Mouse (Mus musculus): Measurements from ENCODE around the gene Olfr1065. TPM values are rescaled to one million over a fixed set of nuclear protein-coding genes. Genes with fewer than 3 reads are reported as not detected.
"Not testable (repeated sequence)": the region's sequence is repeated elsewhere in the genome, so short reads cannot be mapped to it uniquely, and the experiment has no call there.

The Olfr1065 gene
- total RNA-seq (2012; rRNA removed) = not detected in 2 replicates

DNA sequence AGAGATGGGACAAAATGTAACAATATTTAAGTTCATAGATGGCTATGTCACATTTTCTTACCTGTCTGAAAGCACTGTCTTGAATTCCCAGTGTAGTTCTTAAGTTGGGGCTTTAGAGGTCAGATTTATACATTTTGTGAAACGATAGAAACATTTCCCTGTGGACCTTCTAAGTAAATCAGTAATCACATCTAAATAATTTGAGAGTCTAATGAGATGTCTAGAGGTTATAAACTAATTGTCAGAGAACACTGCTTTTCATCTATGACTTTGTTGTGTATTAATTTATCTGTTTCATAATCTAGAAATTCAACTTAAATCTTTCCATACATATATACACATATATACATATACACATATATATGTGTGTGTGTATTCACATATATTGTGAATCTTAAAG is at the start of gene Olfr1065:
Olfr1065 (minus strand) TSS at position 101 of the 400 bp plus-strand sequence.
- H3K27ac ChIP-seq (ENCODE audit: insufficient read depth, low read depth, low read length, poor library complexity, severe bottlenecking); DNase-seq (ENCODE audit: low read depth, low spot score); in situ Hi-C loops (cut with MboI; ENCODE audit: low sequenced_read_pairs in 2 of 2, unreplicated experiment in 2 of 2); H3K36me3 ChIP-seq (ENCODE audit: control insufficient read depth, insufficient read depth, low read length, poor library complexity, severe bottlenecking); H3K4me1 ChIP-seq (ENCODE audit: control insufficient read depth in 2 of 2, insufficient read depth in 2 of 2, low read length in 2 of 2, poor library complexity in 1 of 2); H3K4me3 ChIP-seq (ENCODE audit: insufficient read depth in 1 of 2, low read depth in 1 of 2, low read length in 2 of 2, poor library complexity in 1 of 2, severe bottlenecking in 1 of 2); H3K9ac ChIP-seq (ENCODE audit: insufficient read depth, low read depth, low read length, poor library complexity, severe bottlenecking); H3K9me3 ChIP-seq (ENCODE audit: control insufficient read depth, insufficient read depth, low read depth, low read length): not testable (repeated sequence)

DNA sequence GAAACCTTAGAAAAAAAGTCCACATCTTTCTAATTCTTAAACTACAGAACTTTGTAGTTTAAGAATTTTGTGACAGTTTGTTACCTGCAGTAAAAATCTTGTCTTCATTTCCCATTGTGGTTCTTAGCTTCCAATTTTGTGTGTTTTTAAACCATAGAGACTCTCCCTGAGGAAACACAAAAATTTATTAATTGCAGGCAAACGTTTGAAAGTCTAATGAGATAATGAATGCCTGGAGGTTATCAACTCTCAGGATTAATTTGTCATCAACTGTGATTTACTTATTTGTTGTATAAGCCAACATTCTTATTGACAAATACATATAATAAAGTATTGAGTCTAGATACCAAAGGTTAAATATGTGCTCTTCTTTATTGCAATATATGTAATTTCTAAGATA is 36.9 kb upstream of the Olfr1065 start, which contains the start of gene Olfr228:
Olfr228 (minus strand) TSS at position 101 of the 400 bp plus-strand sequence.
- no peak within 1 kb of the TSS for H3K9ac ChIP-seq (ENCODE audit: insufficient read depth, low read depth, low read length, poor library complexity, severe bottlenecking)
- H3K9me3 ChIP-seq (ENCODE audit: control insufficient read depth, insufficient read depth, low read depth, low read length) = no peaks in the 10 kb centered on the region
- TF ChIP-seq ZC3H11A (IDR thresholded peaks at IDR 0.05; ENCODE audit: borderline replicate concordance, low read depth, low read length) = no peak
- TF ChIP-seq MAFK (IDR thresholded peaks at IDR 0.05; ENCODE audit: insufficient read depth, low read depth, low read length) = no peak
- TF ChIP-seq CHD2 (IDR thresholded peaks at IDR 0.05; ENCODE audit: low read depth, low read length) = no peak
- TF ChIP-seq ZNF384 (IDR thresholded peaks at IDR 0.05; ENCODE audit: low read depth, low read length) = no peak
- no peak for TF ChIP-seq HCFC1 (IDR thresholded peaks at IDR 0.05; ENCODE audit: borderline replicate concordance, insufficient read depth, low read length)
- H3K4me1 ChIP-seq (ENCODE audit: control insufficient read depth in 2 of 2, insufficient read depth in 2 of 2, low read length in 2 of 2, poor library complexity in 1 of 2) = no peaks in the 10 kb centered on the region
- no peak for DNase-seq (ENCODE audit: low read depth, low spot score)
- in situ Hi-C loops (cut with MboI; ENCODE audit: low sequenced_read_pairs in 2 of 2, unreplicated experiment in 2 of 2) = loop anchor here in 1 of 2 experiments (25.0 kb wide), 1 partner anchor 775 kb away; the partner anchor contains the start of gene Olfr1009
- H3K36me3 ChIP-seq (ENCODE audit: control insufficient read depth, insufficient read depth, low read length, poor library complexity, severe bottlenecking) = no peaks in the 10 kb centered on the region
- H3K27ac ChIP-seq (ENCODE audit: insufficient read depth, low read depth, low read length, poor library complexity, severe bottlenecking) = no peak within 1 kb of the TSS
- H3K4me3 ChIP-seq (ENCODE audit: insufficient read depth in 1 of 2, low read depth in 1 of 2, low read length in 2 of 2, poor library complexity in 1 of 2, severe bottlenecking in 1 of 2) = no peak within 1 kb of the TSS

DNA sequence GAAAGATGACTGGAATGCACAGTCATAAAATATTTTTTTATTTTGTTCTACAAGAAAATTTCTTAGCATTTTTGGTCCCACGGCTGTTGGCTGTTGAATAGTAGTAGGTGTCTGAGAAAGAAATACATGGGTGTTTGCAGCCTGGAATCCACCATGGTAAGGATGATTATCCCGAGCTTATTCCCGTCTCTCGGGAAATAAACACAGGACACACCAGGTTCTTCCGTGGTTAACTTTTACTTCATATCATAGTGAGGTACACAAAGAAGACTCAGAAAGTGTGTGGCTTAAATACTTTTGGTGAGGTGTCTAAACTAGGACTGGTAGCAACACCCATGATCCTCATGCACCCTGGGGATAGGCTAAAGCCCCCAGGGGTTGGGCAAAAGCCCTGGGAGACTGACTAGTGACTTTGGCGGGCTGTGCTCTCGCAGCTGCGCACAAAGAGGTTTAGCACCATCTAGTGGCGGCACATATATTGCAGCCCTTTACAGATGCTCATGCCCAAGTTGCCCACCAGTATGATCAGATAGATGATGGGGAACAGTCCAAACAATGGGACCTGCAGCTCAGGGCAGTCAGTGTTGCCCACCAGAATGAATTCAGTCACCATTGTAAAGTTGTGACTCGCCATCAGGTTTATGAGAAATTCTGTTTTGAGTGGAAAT is 14.2 kb upstream of the Olfr1065 start:
- H3K27ac ChIP-seq (ENCODE audit: insufficient read depth, low read depth, low read length, poor library complexity, severe bottlenecking) = no peak overlapping the region
- H3K9me3 ChIP-seq (ENCODE audit: control insufficient read depth, insufficient read depth, low read depth, low read length) = no peaks in the 10 kb centered on the region
- TF ChIP-seq ZC3H11A (IDR thresholded peaks at IDR 0.05; ENCODE audit: borderline replicate concordance, low read depth, low read length) (peak; percentile 91), MAFK (IDR thresholded peaks at IDR 0.05; ENCODE audit: insufficient read depth, low read depth, low read length) (no peak), CHD2 (IDR thresholded peaks at IDR 0.05; ENCODE audit: low read depth, low read length) (no peak), HCFC1 (IDR thresholded peaks at IDR 0.05; ENCODE audit: borderline replicate concordance, insufficient read depth, low read length) (no peak), ZNF384 (IDR thresholded peaks at IDR 0.05; ENCODE audit: low read depth, low read length) (no peak)
- in situ Hi-C loops (cut with MboI; ENCODE audit: low sequenced_read_pairs in 2 of 2, unreplicated experiment in 2 of 2) = loop anchor here in 1 of 2 experiments (10.0 kb wide), 1 partner anchor 740 kb away; no protein-coding TSS in a partner anchor
- H3K9ac ChIP-seq (ENCODE audit: insufficient read depth, low read depth, low read length, poor library complexity, severe bottlenecking) = no peak overlapping the region
- H3K4me3 ChIP-seq (ENCODE audit: insufficient read depth in 1 of 2, low read depth in 1 of 2, low read length in 2 of 2, poor library complexity in 1 of 2, severe bottlenecking in 1 of 2) = no peak overlapping the region
- no peaks in the 10 kb centered on the region for H3K36me3 ChIP-seq (ENCODE audit: control insufficient read depth, insufficient read depth, low read length, poor library complexity, severe bottlenecking)
- H3K4me1 ChIP-seq (ENCODE audit: control insufficient read depth in 2 of 2, insufficient read depth in 2 of 2, low read length in 2 of 2, poor library complexity in 1 of 2) = no peaks in the 10 kb centered on the region
- DNase-seq (ENCODE audit: low read depth, low spot score) = no peak

DNA sequence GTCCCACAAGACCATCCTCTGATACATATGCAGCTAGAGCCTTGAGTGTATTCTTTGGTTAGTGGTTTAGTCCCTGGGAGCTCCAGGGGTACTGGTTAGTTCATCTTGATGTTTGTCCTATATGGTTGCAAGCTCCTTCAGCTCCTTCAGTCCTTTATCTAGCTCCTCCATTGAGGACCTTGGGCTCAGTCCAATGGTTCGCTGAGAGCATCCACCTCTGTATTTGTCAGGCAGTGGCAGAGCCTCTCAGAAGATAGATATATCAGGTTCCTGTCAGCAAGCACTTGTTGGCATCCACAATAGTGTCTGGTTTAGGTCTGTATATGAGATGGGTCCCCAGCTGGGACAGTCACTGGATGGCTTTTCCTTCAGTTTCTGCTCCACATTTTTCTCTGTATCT is 10.0 kb upstream of the Olfr1065 start:
- Histone ChIP-seq H3K9me3 (ENCODE audit: control insufficient read depth, insufficient read depth, low read depth, low read length) (no peaks in the 10 kb centered on the region), H3K36me3 (ENCODE audit: control insufficient read depth, insufficient read depth, low read length, poor library complexity, severe bottlenecking) (no peaks in the 10 kb centered on the region), H3K27ac (ENCODE audit: insufficient read depth, low read depth, low read length, poor library complexity, severe bottlenecking) (no peak overlapping the region), H3K4me1 (ENCODE audit: control insufficient read depth in 2 of 2, insufficient read depth in 2 of 2, low read length in 2 of 2, poor library complexity in 1 of 2) (no peaks in the 10 kb centered on the region), H3K4me3 (ENCODE audit: insufficient read depth in 1 of 2, low read depth in 1 of 2, low read length in 2 of 2, poor library complexity in 1 of 2, severe bottlenecking in 1 of 2) (no peak overlapping the region), H3K9ac (ENCODE audit: insufficient read depth, low read depth, low read length, poor library complexity, severe bottlenecking) (no peak overlapping the region)
- in situ Hi-C loops (cut with MboI; ENCODE audit: low sequenced_read_pairs in 2 of 2, unreplicated experiment in 2 of 2) = loop anchor here in 1 of 2 experiments (10.0 kb wide), 1 partner anchor 736 kb away; no protein-coding TSS in a partner anchor
- DNase-seq (ENCODE audit: low read depth, low spot score) = no peak
- no peak for TF ChIP-seq CHD2 (IDR thresholded peaks at IDR 0.05; ENCODE audit: low read depth, low read length)

DNA sequence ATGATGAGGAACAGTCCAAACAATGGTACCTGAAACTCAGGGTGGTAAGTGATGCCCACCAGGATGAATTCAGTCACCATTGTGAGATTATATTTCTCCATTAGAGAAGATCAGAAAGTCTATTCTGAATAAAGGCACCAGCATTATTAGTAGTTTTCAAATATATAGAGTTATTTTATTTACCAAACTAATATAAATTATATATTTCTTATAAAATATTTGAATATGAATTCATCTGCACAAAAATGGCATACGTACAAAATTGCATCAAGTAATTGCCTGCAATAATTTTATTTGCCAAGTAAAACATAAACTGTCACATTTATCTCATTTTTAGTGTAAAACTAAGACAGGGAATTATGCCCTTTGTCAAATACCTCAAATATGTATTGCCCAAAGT is 5.8 kb upstream of the Olfr1065 start, which contains the start of gene Olfr1066:
Olfr1066 (minus strand) TSS at position 101 of the 400 bp plus-strand sequence.
- H3K4me1 ChIP-seq (ENCODE audit: control insufficient read depth in 2 of 2, insufficient read depth in 2 of 2, low read length in 2 of 2, poor library complexity in 1 of 2) = no peaks in the 10 kb centered on the region
- no peak for DNase-seq (ENCODE audit: low read depth, low spot score)
- H3K9ac ChIP-seq (ENCODE audit: insufficient read depth, low read depth, low read length, poor library complexity, severe bottlenecking) = no peak within 1 kb of the TSS
- no peak within 1 kb of the TSS for H3K4me3 ChIP-seq (ENCODE audit: insufficient read depth in 1 of 2, low read depth in 1 of 2, low read length in 2 of 2, poor library complexity in 1 of 2, severe bottlenecking in 1 of 2)
- no peaks in the 10 kb centered on the region for H3K36me3 ChIP-seq (ENCODE audit: control insufficient read depth, insufficient read depth, low read length, poor library complexity, severe bottlenecking)
- H3K9me3 ChIP-seq (ENCODE audit: control insufficient read depth, insufficient read depth, low read depth, low read length) = no peaks in the 10 kb centered on the region
- TF ChIP-seq ZC3H11A (IDR thresholded peaks at IDR 0.05; ENCODE audit: borderline replicate concordance, low read depth, low read length) (no peak), CHD2 (IDR thresholded peaks at IDR 0.05; ENCODE audit: low read depth, low read length) (no peak), HCFC1 (IDR thresholded peaks at IDR 0.05; ENCODE audit: borderline replicate concordance, insufficient read depth, low read length) (no peak), ZNF384 (IDR thresholded peaks at IDR 0.05; ENCODE audit: low read depth, low read length) (no peak), MAFK (IDR thresholded peaks at IDR 0.05; ENCODE audit: insufficient read depth, low read depth, low read length) (no peak)
- in situ Hi-C loops (cut with MboI; ENCODE audit: low sequenced_read_pairs in 2 of 2, unreplicated experiment in 2 of 2) = no loop called here
- no peak within 1 kb of the TSS for H3K27ac ChIP-seq (ENCODE audit: insufficient read depth, low read depth, low read length, poor library complexity, severe bottlenecking)

DNA sequence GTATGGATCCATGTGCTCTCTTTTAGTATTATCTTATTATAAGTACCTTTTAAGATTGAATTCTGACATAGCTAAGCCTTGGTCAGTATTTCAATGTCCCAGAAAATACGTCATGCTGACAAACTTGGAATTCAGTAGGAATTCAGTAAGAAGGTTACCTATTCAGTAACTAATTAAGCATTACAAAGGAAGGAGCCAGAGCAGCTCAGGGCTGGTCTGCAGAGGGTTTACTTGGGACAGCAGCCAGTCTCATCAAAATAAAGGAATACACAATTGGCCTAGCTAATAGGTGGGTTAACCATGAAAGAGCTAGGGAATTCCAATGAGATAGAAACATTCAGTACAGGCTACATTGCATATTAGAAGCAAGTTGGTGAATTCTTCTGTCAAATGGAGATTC is 8.3 kb downstream of the Olfr1065 start:
- in situ Hi-C loops (cut with MboI; ENCODE audit: low sequenced_read_pairs in 2 of 2, unreplicated experiment in 2 of 2); H3K9me3 ChIP-seq (ENCODE audit: control insufficient read depth, insufficient read depth, low read depth, low read length); H3K4me3 ChIP-seq (ENCODE audit: insufficient read depth in 1 of 2, low read depth in 1 of 2, low read length in 2 of 2, poor library complexity in 1 of 2, severe bottlenecking in 1 of 2); H3K4me1 ChIP-seq (ENCODE audit: control insufficient read depth in 2 of 2, insufficient read depth in 2 of 2, low read length in 2 of 2, poor library complexity in 1 of 2); H3K27ac ChIP-seq (ENCODE audit: insufficient read depth, low read depth, low read length, poor library complexity, severe bottlenecking); H3K9ac ChIP-seq (ENCODE audit: insufficient read depth, low read depth, low read length, poor library complexity, severe bottlenecking); H3K36me3 ChIP-seq (ENCODE audit: control insufficient read depth, insufficient read depth, low read length, poor library complexity, severe bottlenecking): not testable (repeated sequence)
- DNase-seq (ENCODE audit: low read depth, low spot score) = peak; percentile 50

DNA sequence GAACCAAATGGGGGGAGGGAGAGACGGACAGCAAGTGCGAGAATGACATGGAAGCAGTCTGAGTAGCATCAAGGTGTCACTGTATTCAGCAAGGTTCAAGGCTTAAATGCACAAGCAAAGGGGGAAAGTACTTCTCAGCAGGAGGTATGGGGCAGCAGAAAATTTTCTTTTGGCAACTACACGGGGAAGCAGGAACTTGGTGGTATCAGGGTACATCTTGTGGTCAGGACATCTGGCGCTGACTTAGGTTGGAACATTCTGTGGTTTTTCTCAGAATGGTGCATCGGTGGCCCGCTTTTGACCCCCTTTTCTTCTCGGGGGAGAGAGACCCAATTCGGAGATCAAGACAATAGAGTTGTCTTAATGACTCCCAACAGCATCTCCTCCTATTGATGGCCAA is 21.9 kb downstream of the Olfr1065 start:
- H3K9ac ChIP-seq (ENCODE audit: insufficient read depth, low read depth, low read length, poor library complexity, severe bottlenecking); H3K4me3 ChIP-seq (ENCODE audit: insufficient read depth in 1 of 2, low read depth in 1 of 2, low read length in 2 of 2, poor library complexity in 1 of 2, severe bottlenecking in 1 of 2); H3K4me1 ChIP-seq (ENCODE audit: control insufficient read depth in 2 of 2, insufficient read depth in 2 of 2, low read length in 2 of 2, poor library complexity in 1 of 2); H3K36me3 ChIP-seq (ENCODE audit: control insufficient read depth, insufficient read depth, low read length, poor library complexity, severe bottlenecking); in situ Hi-C loops (cut with MboI; ENCODE audit: low sequenced_read_pairs in 2 of 2, unreplicated experiment in 2 of 2); H3K27ac ChIP-seq (ENCODE audit: insufficient read depth, low read depth, low read length, poor library complexity, severe bottlenecking); H3K9me3 ChIP-seq (ENCODE audit: control insufficient read depth, insufficient read depth, low read depth, low read length); DNase-seq (ENCODE audit: low read depth, low spot score): not testable (repeated sequence)
